Mouse (Mus musculus): Measurements from ENCODE around the gene Plppr1. TPM values are rescaled to one million over a fixed set of nuclear protein-coding genes. Genes with fewer than 3 reads are reported as not detected.

Gene Plppr1
- 0.06 TPM in 1 of 2 replicates, not detected in the other for polyA plus RNA-seq (2012; rRNA removed)

DNA sequence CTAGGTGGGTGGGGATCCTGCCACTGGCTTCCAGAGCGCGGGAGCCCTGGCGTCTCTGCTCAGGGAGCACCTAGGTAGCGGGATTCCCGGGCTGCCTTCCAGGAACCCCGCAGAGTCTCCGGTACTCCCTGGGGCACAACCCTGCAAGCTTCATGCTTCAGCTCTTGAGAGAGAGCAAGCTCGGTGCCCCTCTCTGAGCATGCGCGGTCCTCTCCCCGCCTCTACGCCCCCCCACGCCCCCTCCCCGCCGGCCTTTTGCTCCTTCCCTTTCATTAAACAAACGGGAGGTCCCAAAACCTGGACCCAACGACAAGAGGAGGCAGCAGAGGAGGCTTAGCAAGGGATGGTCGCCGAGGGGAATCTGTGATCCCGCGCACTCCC is at the start of gene Plppr1:
Gene Plppr1 (plus strand): TSS at position 253 of the 381 bp plus-strand sequence.

Measured in ovary, adult 2 months (tissue).